Mouse (Mus musculus) stomach, embryonic 15.5 days (tissue): ENCODE measurements at regions not wholly inside any gene's neighbourhood (a gene's known extent, or its start where the extent isn't known, plus 50 kb on each side); places are given as distances from the start of the nearest gene placed in this dataset.

ENCODE experiments used
- ATAC-seq: fragments of 200-750 bp; cut with Nextera tagmentation; 2 replicates; pipeline ENCODE4 v1.8.0; 2017; ENCODE audit warnings: low read depth, moderate number of reproducible peaks, moderate TSS enrichment; ENCODE audit not compliant: insufficient read depth, low FRiP score
- H3K27ac ChIP-seq: fragments of 300-500 bp; sonication (generic); 2 replicates; pipeline ENCODE4 v1.5.1; 2015; ENCODE audit warnings: mild to moderate bottlenecking, inconsistent platforms
- H3K27me3 ChIP-seq: fragments of 300-500 bp; sonication (generic); replicated peaks from 2 replicates; pipeline ENCODE4 v1.6.1; 2015; ENCODE audit warnings: inconsistent platforms
- H3K36me3 ChIP-seq: fragments of 300-500 bp; sonication (generic); 2 replicates; pipeline ENCODE4 v1.6.1; 2015; ENCODE audit warnings: inconsistent platforms
- H3K4me1 ChIP-seq: fragments of 300-500 bp; sonication (generic); 2 replicates; pipeline ENCODE4 v1.6.1; 2015; ENCODE audit warnings: inconsistent platforms
- H3K4me2 ChIP-seq: fragments of 300-500 bp; sonication (generic); 2 replicates; pipeline ENCODE4 v1.6.1; 2015; ENCODE audit warnings: mild to moderate bottlenecking, inconsistent platforms
- H3K4me3 ChIP-seq: fragments of 300-500 bp; sonication (generic); replicated peaks from 2 replicates; pipeline ENCODE4 v1.5.1; 2015; ENCODE audit warnings: inconsistent platforms
- H3K9ac ChIP-seq: fragments of 300-500 bp; sonication (generic); 2 replicates; pipeline ENCODE4 v1.6.1; 2015; ENCODE audit warnings: inconsistent platforms
- H3K9me3 ChIP-seq: fragments of 300-500 bp; sonication (generic); 2 replicates; pipeline ENCODE4 v1.6.1; 2016; ENCODE audit warnings: inconsistent platforms
- WGBS: fragments of 180-500 bp; shearing (Covaris S2); methylation state at CpG from one replicate; pipeline ENCODE4 v1.1.7; 2015; 5-methylcytosine and 5-hydroxymethylcytosine counted together

GRCm38 (mm10) chr3:128787686-128788085 is 412.0 kb upstream of the Pitx2 start:
- Histone ChIP-seq H3K4me3 (no peak overlapping the region), H3K27ac (no peak overlapping the region), H3K4me1 (no peaks in the 10 kb centered on the region), H3K27me3 (no peaks in the 10 kb centered on the region), H3K36me3 (no peaks in the 10 kb centered on the region), H3K4me2 (no peak overlapping the region), H3K9me3 (no peaks in the 10 kb centered on the region), H3K9ac (no peak overlapping the region)
- WGBS, result 59% methylated on average over 5 of the region's 5 CpGs
- no peak for ATAC-seq

DNA sequence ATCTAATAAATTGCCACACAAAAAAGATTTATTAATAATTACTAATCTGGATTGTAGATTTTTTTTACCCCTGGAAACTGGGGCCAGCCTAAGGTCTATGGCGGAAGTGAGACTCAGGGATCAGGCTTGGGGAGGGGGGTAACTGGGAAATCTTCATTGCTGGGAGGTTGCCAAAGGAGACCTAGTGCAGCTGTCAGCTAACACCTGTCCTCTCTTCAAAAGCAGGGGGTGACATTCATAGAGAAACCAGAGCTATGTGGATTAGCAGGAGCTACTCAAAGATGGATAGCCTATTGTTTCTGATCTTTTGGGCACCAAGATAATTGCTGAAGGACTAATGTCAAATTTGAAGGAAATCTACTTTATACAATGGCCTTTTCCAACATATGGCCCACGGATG is 403.7 kb upstream of the Pitx2 start:
- Histone ChIP-seq H3K27me3 (no peaks in the 10 kb centered on the region), H3K36me3 (no peaks in the 10 kb centered on the region), H3K9ac (no peak overlapping the region), H3K9me3 (no peaks in the 10 kb centered on the region), H3K4me3 (no peak overlapping the region), H3K27ac (no peak overlapping the region), H3K4me2 (no peak overlapping the region), H3K4me1 (no peaks in the 10 kb centered on the region)
- ATAC-seq, result no peak
- 67% methylated on average over 2 of the region's 2 CpGs for WGBS

DNA sequence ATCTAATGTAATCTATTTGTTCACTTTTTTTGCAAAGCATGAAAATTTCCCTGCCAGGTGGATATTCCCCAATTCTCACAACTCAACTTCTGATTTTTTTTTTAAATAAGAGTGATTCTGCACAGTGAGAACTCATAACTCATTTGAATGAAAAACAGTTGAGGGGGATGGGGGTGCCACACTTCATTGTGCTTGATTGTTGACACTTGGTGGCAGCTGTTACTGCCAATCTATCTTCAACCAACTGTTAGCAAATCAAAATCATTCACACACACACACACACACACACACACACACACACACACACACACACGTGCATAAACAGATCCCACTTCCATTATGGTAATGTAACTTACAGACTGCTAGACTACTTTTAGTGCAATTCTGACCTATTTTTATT is 401.8 kb upstream of the Pitx2 start:
- no peaks in the 10 kb centered on the region for H3K9me3 ChIP-seq
- no peak overlapping the region for H3K27ac ChIP-seq
- ATAC-seq, result no peak
- no peaks in the 10 kb centered on the region for H3K27me3 ChIP-seq
- WGBS, result 56% methylated on average over 1 of the region's 1 CpGs
- H3K36me3 ChIP-seq, result no peaks in the 10 kb centered on the region
- no peaks in the 10 kb centered on the region for H3K4me1 ChIP-seq
- no peak overlapping the region for H3K4me2 ChIP-seq
- H3K9ac ChIP-seq, result no peak overlapping the region
- no peak overlapping the region for H3K4me3 ChIP-seq

GRCm38 (mm10) chr3:128829371-128830160 is 370.1 kb upstream of the Pitx2 start:
- no peaks in the 10 kb centered on the region for H3K27me3 ChIP-seq
- no peak for ATAC-seq
- H3K9me3 ChIP-seq, result no peaks in the 10 kb centered on the region
- H3K4me2 ChIP-seq, result no peak overlapping the region
- H3K36me3 ChIP-seq, result no peaks in the 10 kb centered on the region
- H3K9ac ChIP-seq, result no peak overlapping the region
- no peaks in the 10 kb centered on the region for H3K4me1 ChIP-seq
- H3K27ac ChIP-seq, result no peak overlapping the region
- 50% methylated on average over 12 of the region's 12 CpGs for WGBS
- H3K4me3 ChIP-seq, result no peak overlapping the region

- Histone ChIP-seq H3K27me3 (no peaks in the 10 kb centered on the region), H3K4me1 (no peaks in the 10 kb centered on the region), H3K4me3 (no peak overlapping the region), H3K27ac (no peak overlapping the region), H3K9ac (no peak overlapping the region), H3K4me2 (no peak overlapping the region), H3K36me3 (no peaks in the 10 kb centered on the region), H3K9me3 (no peaks in the 10 kb centered on the region)
- no peak for ATAC-seq
- WGBS, result 77% methylated on average over 6 of the region's 6 CpGs
Observed at GRCm38 (mm10) chr3:128850327-128850977, 349.2 kb upstream of the Pitx2 start.

GRCm38 (mm10) chr3:128856515-128856914 is 343.2 kb upstream of the Pitx2 start:
- Histone ChIP-seq H3K27me3 (no peaks in the 10 kb centered on the region), H3K4me1 (no peaks in the 10 kb centered on the region), H3K27ac (no peak overlapping the region), H3K4me3 (no peak overlapping the region), H3K4me2 (no peak overlapping the region), H3K9me3 (no peaks in the 10 kb centered on the region), H3K36me3 (no peaks in the 10 kb centered on the region), H3K9ac (no peak overlapping the region)
- no peak for ATAC-seq
- 69% methylated on average over 5 of the region's 5 CpGs for WGBS

DNA sequence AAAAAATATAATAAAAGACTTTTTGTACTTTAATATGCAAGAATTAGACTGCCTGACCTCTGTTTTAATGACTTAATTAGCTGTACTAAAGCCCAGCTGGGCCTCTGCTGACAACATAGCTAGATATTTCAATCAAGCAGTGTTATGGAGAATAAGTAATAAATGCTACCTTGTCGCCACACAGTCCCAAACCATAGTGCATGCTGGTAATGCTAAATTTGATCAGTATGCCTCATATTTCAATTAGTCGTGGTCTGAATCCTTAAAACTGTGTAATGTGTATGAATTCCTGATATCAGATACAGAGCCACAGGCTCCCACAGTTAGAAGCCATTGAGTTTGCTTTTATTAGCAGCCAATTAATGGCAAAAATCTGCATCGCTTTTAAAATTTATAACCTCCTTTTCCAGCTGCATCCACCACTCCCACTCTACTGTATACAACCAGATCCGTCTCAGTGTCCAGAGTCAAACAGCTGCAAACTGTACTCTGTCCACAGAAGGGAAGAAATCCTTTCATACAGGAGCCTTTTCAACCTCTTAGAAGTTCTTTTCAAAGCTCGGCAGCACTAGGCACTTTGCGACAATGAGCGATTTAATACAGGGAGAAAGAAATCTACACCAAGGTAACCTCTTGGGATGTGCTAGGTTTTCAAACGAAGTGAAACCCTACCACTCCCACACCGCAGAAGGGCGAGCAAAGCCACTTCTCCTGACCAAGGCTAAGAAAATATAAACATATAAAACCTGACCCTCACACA is 317.8 kb upstream of the Pitx2 start:
- ATAC-seq, result no peak
- peak overlapping the region; percentile 17; the same call in 1 of the 2 replicates for H3K4me2 ChIP-seq

GRCm38 (mm10) chr3:128883636-128884195 is 316.0 kb upstream of the Pitx2 start:
- Histone ChIP-seq H3K9ac (no peak overlapping the region), H3K4me3 (no peak overlapping the region), H3K4me2 (no peak overlapping the region), H3K36me3 (no peaks in the 10 kb centered on the region), H3K27me3 (no peaks in the 10 kb centered on the region), H3K27ac (no peak overlapping the region), H3K4me1 (no peaks in the 10 kb centered on the region), H3K9me3 (no peaks in the 10 kb centered on the region)
- 71% methylated on average over 7 of the region's 7 CpGs for WGBS
- no peak for ATAC-seq

More for the DNA sequence above, 317.8 kb upstream of the Pitx2 start:
- WGBS, result 31% methylated on average over 10 of the region's 10 CpGs
- no peaks in the 10 kb centered on the region for H3K4me1 ChIP-seq
- H3K9ac ChIP-seq, result no peak overlapping the region
- H3K27me3 ChIP-seq, result no peaks in the 10 kb centered on the region
- H3K36me3 ChIP-seq, result no peaks in the 10 kb centered on the region
- no peaks in the 10 kb centered on the region for H3K9me3 ChIP-seq
- H3K27ac ChIP-seq, result no peak overlapping the region
- H3K4me3 ChIP-seq, result no peak overlapping the region

- Histone ChIP-seq H3K36me3 (no peaks in the 10 kb centered on the region), H3K4me2 (peak overlapping the region; percentile 10; the same call in 1 of the 2 replicates)
- WGBS, result 48% methylated on average over 9 of the region's 9 CpGs
Observed at GRCm38 (mm10) chr3:128886678-128887077, 313.0 kb upstream of the Pitx2 start.

DNA sequence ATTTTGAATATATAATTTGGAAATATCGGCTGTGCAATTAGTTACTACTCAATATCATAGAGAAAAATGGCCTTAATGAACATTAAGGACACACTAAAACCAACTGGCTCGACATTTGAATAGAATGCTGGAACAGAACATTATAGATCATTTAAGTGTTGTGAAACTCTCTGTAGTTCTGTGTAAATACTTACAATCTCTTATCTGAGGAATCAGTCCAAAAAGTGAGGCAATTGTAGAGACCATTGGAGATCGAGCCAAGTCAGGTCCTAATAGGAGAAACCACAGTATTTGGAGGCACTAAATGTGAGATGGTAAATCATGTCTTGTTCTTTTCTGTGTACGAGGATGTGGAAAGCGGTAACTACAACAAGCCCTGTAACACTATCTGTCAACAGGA is 308.6 kb upstream of the Pitx2 start:
- Histone ChIP-seq H3K36me3 (no peaks in the 10 kb centered on the region), H3K4me2 (no peak overlapping the region), H3K27ac (no peak overlapping the region), H3K4me1 (no peaks in the 10 kb centered on the region), H3K4me3 (no peak overlapping the region), H3K9ac (no peak overlapping the region), H3K27me3 (no peaks in the 10 kb centered on the region), H3K9me3 (no peaks in the 10 kb centered on the region)
- no peak for ATAC-seq
- whole genome bisulfite sequencing, result 84% methylated on average over 5 of the region's 5 CpGs

More at GRCm38 (mm10) chr3:128886678-128887077, 313.0 kb upstream of the Pitx2 start:
- no peaks in the 10 kb centered on the region for H3K9me3 ChIP-seq
- no peaks in the 10 kb centered on the region for H3K27me3 ChIP-seq
- no peaks in the 10 kb centered on the region for H3K4me1 ChIP-seq
- H3K4me3 ChIP-seq, result no peak overlapping the region
- no peak overlapping the region for H3K27ac ChIP-seq
- ATAC-seq, result no peak
- H3K9ac ChIP-seq, result no peak overlapping the region

- no peak for ATAC-seq
- Histone ChIP-seq H3K9ac (no peak overlapping the region), H3K9me3 (no peaks in the 10 kb centered on the region), H3K27ac (no peak overlapping the region), H3K4me2 (no peak overlapping the region), H3K4me3 (no peak overlapping the region), H3K27me3 (no peaks in the 10 kb centered on the region), H3K4me1 (no peaks in the 10 kb centered on the region), H3K36me3 (no peaks in the 10 kb centered on the region)
- WGBS, result 93% methylated on average over 3 of the region's 3 CpGs
Observed at GRCm38 (mm10) chr3:128896628-128897027, 303.1 kb upstream of the Pitx2 start.

DNA sequence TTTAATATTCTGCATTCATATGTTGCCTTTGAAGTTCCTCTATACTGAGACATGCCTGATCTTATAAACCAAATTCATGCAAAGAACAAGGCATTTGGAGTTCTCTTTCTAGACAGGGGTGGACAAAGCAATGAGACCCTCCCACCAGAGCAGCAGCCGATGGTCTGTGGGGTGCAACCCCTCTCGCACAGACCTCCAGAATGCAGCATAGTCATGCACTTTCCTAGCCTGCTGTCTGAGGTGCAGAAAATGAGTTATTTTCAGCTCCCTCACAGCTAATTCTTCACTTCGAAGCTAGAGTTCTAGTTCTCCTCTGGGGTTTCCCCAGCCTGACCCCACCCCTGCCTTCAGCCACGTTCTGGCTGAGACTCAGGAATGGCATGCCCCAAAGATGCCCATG is 288.6 kb upstream of the Pitx2 start:
- ATAC-seq, result no peak
- no peaks in the 10 kb centered on the region for H3K9me3 ChIP-seq
- H3K27me3 ChIP-seq, result no peaks in the 10 kb centered on the region
- WGBS, result 47% methylated on average over 4 of the region's 4 CpGs
- no peak overlapping the region for H3K27ac ChIP-seq
- no peaks in the 10 kb centered on the region for H3K4me1 ChIP-seq
- H3K9ac ChIP-seq, result no peak overlapping the region
- H3K36me3 ChIP-seq, result no peaks in the 10 kb centered on the region
- no peak overlapping the region for H3K4me2 ChIP-seq
- H3K4me3 ChIP-seq, result no peak overlapping the region
